In genomic region chr15:96640291-96640985, GRCm38 (mm10) we compare ENCODE assay signal across 8 mouse cellular contexts. TPM values are rescaled to one million over a fixed set of nuclear protein-coding genes. Genes with fewer than 3 reads are reported as not detected.
A peak's percentile ranks its signal among the peaks of the same experiment; 100 is the strongest.
DNase-seq lines count a peak whose midpoint lies in the region; ATAC-seq and TF ChIP-seq lines count a peak whose summit lies in the region.

No protein-coding gene starts in this region.

- H3K36me3 ChIP-seq in heart, adult 2 months (ENCODE audit: control insufficient read depth, insufficient read depth, low read length) = no peaks in the 10 kb centered on the region
- H3K36me3 ChIP-seq in intestine, embryonic 15.5 days = no peaks in the 10 kb centered on the region
- H3K36me3 ChIP-seq in midbrain, embryonic 10.5 days = peaks cover 45% of the 10 kb centered on the region
- peaks cover 5% of the 10 kb centered on the region for H3K36me3 ChIP-seq in splenic B cell, adult 2 months (ENCODE audit: control insufficient read depth, insufficient read depth, low read length, poor library complexity, severe bottlenecking)

- intact Hi-C loops in heart, adult 2 months (cut with DNase I) = loop anchor here (5.0 kb wide), 1 partner anchor 73 kb away; no protein-coding TSS in a partner anchor
- intact Hi-C loops in heart, postnatal 25 days (cut with DNase I) = no loop called here

- no peak overlapping the region for H3K27ac ChIP-seq in heart, adult 2 months
- H3K27ac ChIP-seq in embryonic fibroblast, embryonic 13.5 days (ENCODE audit: insufficient read depth, low read length) = peak overlapping the region; percentile 29; the same call in 1 of the 2 replicates
- H3K27ac ChIP-seq in intestine, embryonic 15.5 days = peak overlapping the region; percentile 98
- peak overlapping the region; percentile 100 for H3K27ac ChIP-seq in midbrain, embryonic 10.5 days (replicated peaks)

- no peaks in the 10 kb centered on the region; the same call in 1 of the 2 replicates for H3K27me3 ChIP-seq in heart, adult 2 months (ENCODE audit: control insufficient read depth, insufficient read depth, low read length)
- H3K27me3 ChIP-seq in intestine, embryonic 15.5 days (replicated peaks) = no peaks in the 10 kb centered on the region
- H3K27me3 ChIP-seq in midbrain, embryonic 10.5 days (ENCODE audit: low read depth, poor library complexity, severe bottlenecking) = no peaks in the 10 kb centered on the region
- no peaks in the 10 kb centered on the region for H3K27me3 ChIP-seq in splenic B cell, adult 2 months (ENCODE audit: control insufficient read depth, insufficient read depth, low read length, poor library complexity, severe bottlenecking)

- H3K4me1 ChIP-seq in heart, adult 2 months (ENCODE audit: control insufficient read depth, insufficient read depth, low read length) = 0 out of 2 replicates have a peak, but pooled peaks cover 2% of the 10 kb centered on the region
- no peaks in the 10 kb centered on the region for H3K4me1 ChIP-seq in embryonic fibroblast, embryonic 13.5 days (ENCODE audit: control insufficient read depth, insufficient read depth, low read length)
- 0 out of 2 replicates have a peak, but pooled peaks cover 8% of the 10 kb centered on the region for H3K4me1 ChIP-seq in intestine, embryonic 15.5 days (replicated peaks)
- peaks cover 40% of the 10 kb centered on the region for H3K4me1 ChIP-seq in midbrain, embryonic 10.5 days

- H3K4me3 ChIP-seq in heart, adult 2 months = peak overlapping the region; percentile 65; the same call in 1 of the 2 replicates
- peak overlapping the region; percentile 86 for H3K4me3 ChIP-seq in embryonic fibroblast, embryonic 13.5 days (ENCODE audit: insufficient read depth, low read length)
- peak overlapping the region; percentile 82 for H3K4me3 ChIP-seq in intestine, embryonic 15.5 days (replicated peaks)
- peak overlapping the region; percentile 95 for H3K4me3 ChIP-seq in midbrain, embryonic 10.5 days

- 38% methylated on average over 16 of the region's 16 CpGs for WGBS in heart, adult 2 months
- WGBS in intestine, embryonic 15.5 days = 9% methylated on average over 16 of the region's 16 CpGs
- 13% methylated on average over 16 of the region's 16 CpGs for WGBS in midbrain, embryonic 10.5 days

- no peaks in the 10 kb centered on the region for H3K9me3 ChIP-seq in intestine, embryonic 15.5 days
- H3K9me3 ChIP-seq in midbrain, embryonic 10.5 days (replicated peaks) = peaks cover 19% of the 10 kb centered on the region

- ATAC-seq in intestine, embryonic 15.5 days = 0 out of 2 replicates have a peak, but pooled peaks have one; percentile 12

- H3K4me2 ChIP-seq in intestine, embryonic 15.5 days (replicated peaks) = peak overlapping the region; percentile 96

- DNase-seq in heart, adult 2 months = peak in 1 of 2 experiments; percentile 13
- DNase-seq in heart, postnatal 25 days (ENCODE audit: low spot score) = no peak
- DNase-seq in R1 (ENCODE audit: low read depth, low spot score) = peak; percentile 63
- DNase-seq in midbrain, embryonic 10.5 days (ENCODE audit: low spot score) = peak; percentile 53
- DNase-seq in splenic B cell, adult 2 months (ENCODE audit: low read depth, low spot score) = peak; percentile 93
- DNase-seq in urinary bladder, adult 18-20 months (ENCODE audit: low spot score in 2 of 2) = no peak

- no peaks in the 10 kb centered on the region for H3K79me2 ChIP-seq in heart, adult 2 months (replicated peaks; ENCODE audit: control insufficient read depth, insufficient read depth, low read length)

- no peak overlapping the region for H3K9ac ChIP-seq in heart, adult 2 months (ENCODE audit: low read depth, low read length)
- peak overlapping the region; percentile 77 for H3K9ac ChIP-seq in intestine, embryonic 15.5 days

- no peak for TF ChIP-seq CTCF in heart, adult 2 months (IDR thresholded peaks at IDR 0.05)
- TF ChIP-seq CTCF in embryonic fibroblast, embryonic 13.5 days (IDR thresholded peaks at IDR 0.05; ENCODE audit: borderline replicate concordance, insufficient read depth, low read length) = no peak

- no peak for TF ChIP-seq EP300 in heart, adult 2 months (IDR thresholded peaks at IDR 0.05; ENCODE audit: insufficient read depth, low read depth, low read length)

- TF ChIP-seq POLR2A in heart, adult 2 months (IDR thresholded peaks at IDR 0.05; ENCODE audit: insufficient read depth, low read depth, low read length) = no peak
- no peak for TF ChIP-seq POLR2A in embryonic fibroblast, embryonic 13.5 days (IDR thresholded peaks at IDR 0.05; ENCODE audit: low read depth, low read length)

RNA-seq across cellular contexts. Expression of gene Slc38a1, which starts 2.3 kb away (rescaled TPM):
- total RNA-seq in heart, adult 2 months (2021) = 10 to 100 TPM; 11.8 to 12.8 TPM
- 12.7 and 14.2 TPM in 2 replicates for polyA plus RNA-seq in heart, adult 2 months (2012; rRNA removed)
- total RNA-seq in heart, postnatal 25 days (2021) = 10 to 100 TPM; 17.0 to 21.2 TPM
- 63.2 and 74.6 TPM in 2 replicates for polyA plus RNA-seq in embryonic fibroblast, embryonic 13.5 days (2011; ENCODE audit: insufficient read length, low read depth, missing spikeins)
- 113 and 119 TPM in 2 replicates for polyA plus RNA-seq in intestine, embryonic 15.5 days (2015; fragmentation: Nextera tagmentation; extraction: Ambion mirVana)
- 111 and 117 TPM in 2 replicates for polyA plus RNA-seq in midbrain, embryonic 10.5 days (2016; fragmentation: Nextera tagmentation; extraction: Ambion mirVana)

RNA-seq across cellular contexts. Expression of gene Slc38a2, which starts 59.1 kb away (rescaled TPM):
- 100 to 1,000 TPM; 149 to 209 TPM for total RNA-seq in heart, adult 2 months (2021)
- 59.3 and 109 TPM in 2 replicates for polyA plus RNA-seq in heart, adult 2 months (2012; rRNA removed)
- total RNA-seq in heart, postnatal 25 days (2021) = 100 to 1,000 TPM; 230 to 253 TPM
- polyA plus RNA-seq in embryonic fibroblast, embryonic 13.5 days (2011; ENCODE audit: insufficient read length, low read depth, missing spikeins) = 176 and 197 TPM in 2 replicates
- polyA plus RNA-seq in intestine, embryonic 15.5 days (2015; fragmentation: Nextera tagmentation; extraction: Ambion mirVana) = 83.8 and 95.3 TPM in 2 replicates
- 151 and 164 TPM in 2 replicates for polyA plus RNA-seq in midbrain, embryonic 10.5 days (2016; fragmentation: Nextera tagmentation; extraction: Ambion mirVana)

Comparison
In these comparisons a context has a peak if more than half of its experiments do, and no peak if none do; other contexts are left out.
1. DNase-seq: peak in R1 (single experiment), midbrain, embryonic 10.5 days (single experiment) and splenic B cell, adult 2 months (single experiment); none in heart, postnatal 25 days (single experiment) and urinary bladder, adult 18-20 months (0 of 2).
2. Peak in every context shown above with its lines, with median percentiles within 50 percentile points of each other: H3K4me3 ChIP-seq.